Mouse (Mus musculus) midbrain, embryonic 11.5 days (tissue): ENCODE results near the gene Ptpn14. TPM values are rescaled to one million over a fixed set of nuclear protein-coding genes. Genes with fewer than 3 reads are reported as not detected.

ENCODE experiments used
- ATAC-seq: fragments of 200-750 bp; cut with Nextera tagmentation; 2 replicates; pipeline ENCODE4 v1.8.0; 2017; ENCODE audit warnings: moderate TSS enrichment, moderate library complexity; ENCODE audit not compliant: low FRiP score
- DNase-seq: peaks from one replicate; pipeline ENCODE4 v3.0.0; 2015; ENCODE audit warnings: low spot score; ENCODE audit errors: missing footprints
- H3K27ac ChIP-seq: fragments of 300-500 bp; sonication (generic); 2 replicates; pipeline ENCODE4 v1.5.1; 2014; ENCODE audit warnings: low read depth, low read length
- H3K27me3 ChIP-seq: fragments of 300-500 bp; sonication (generic); 2 replicates; pipeline ENCODE4 v1.6.1; 2014; ENCODE audit warnings: mild to moderate bottlenecking, low read length, moderate library complexity, mixed read lengths; ENCODE audit not compliant: control insufficient read depth, insufficient read depth
- H3K36me3 ChIP-seq: fragments of 300-500 bp; sonication (generic); 2 replicates; pipeline ENCODE4 v1.6.1; 2014; ENCODE audit warnings: mild to moderate bottlenecking, low read length, moderate library complexity, mixed read lengths; ENCODE audit not compliant: control insufficient read depth, insufficient read depth
- H3K4me1 ChIP-seq: fragments of 300-500 bp; sonication (generic); 2 replicates; pipeline ENCODE4 v1.6.1; 2014; ENCODE audit warnings: low read length; ENCODE audit not compliant: control insufficient read depth, insufficient read depth
- H3K4me2 ChIP-seq: fragments of 300-500 bp; sonication (generic); 2 replicates; pipeline ENCODE4 v1.6.1; 2014; ENCODE audit warnings: mild to moderate bottlenecking, moderate library complexity
- H3K4me3 ChIP-seq: fragments of 300-500 bp; sonication (generic); 2 replicates; pipeline ENCODE4 v1.5.1; 2014; ENCODE audit warnings: low read depth, low read length
- H3K9ac ChIP-seq: fragments of 300-500 bp; sonication (generic); 2 replicates; pipeline ENCODE4 v1.6.1; 2014; ENCODE audit warnings: low read length
- H3K9me3 ChIP-seq: fragments of 300-500 bp; sonication (generic); 2 replicates; pipeline ENCODE4 v1.6.1; 2016; ENCODE audit warnings: low read length; ENCODE audit not compliant: control insufficient read depth
- WGBS: fragments of 180-500 bp; shearing (Covaris S2); extraction: QIAGEN DNeasy Blood & Tissue Kit; methylation state at CpG from one replicate; pipeline ENCODE4 v1.1.7; 2014; 5-methylcytosine and 5-hydroxymethylcytosine counted together
- polyA plus RNA-seq: library from polyadenylated mRNA; unstranded; fragments of >200 nt; fragmentation: Nextera tagmentation; extraction: Ambion mirVana; gene quantifications from 2 replicates; pipeline ENCODE4 v1.2.1, GENCODE M21; 2014

The Ptpn14 gene
- polyA plus RNA-seq, 1 experiment from 2014 or later = 4.3 TPM

- peak overlapping the region; percentile 78 for H3K9ac ChIP-seq
- DNase-seq = no peak
- H3K36me3 ChIP-seq = no peaks in the 10 kb centered on the region
- 51% methylated on average over 28 of the region's 28 CpGs for WGBS
- peaks cover 28% of the 10 kb centered on the region for H3K4me1 ChIP-seq
- peak overlapping the region; percentile 69 for H3K4me3 ChIP-seq
- H3K4me2 ChIP-seq = peak overlapping the region; percentile 89
- H3K27me3 ChIP-seq = no peaks in the 10 kb centered on the region; the same call in 1 of the 2 replicates
- H3K27ac ChIP-seq = no peak overlapping the region
- peak; percentile 36; the same call in 1 of the 2 replicates for ATAC-seq
- H3K9me3 ChIP-seq = no peaks in the 10 kb centered on the region
These were observed 192.9 kb downstream of the Ptpn14 start for GRCm38 (mm10) chr1:189920701-189921567.

GRCm38 (mm10) chr1:189921568-189921817, 193.4 kb downstream of the Ptpn14 start:
- no peak for ATAC-seq

GRCm38 (mm10) chr1:189921818-189922592, 193.9 kb downstream of the Ptpn14 start, which contains the start of gene Smyd2:
Gene Smyd2 (minus strand): TSS chr1:189922363.
- Histone ChIP-seq H3K4me1 (peaks cover 17% of the 10 kb centered on the region), H3K27ac (no peak within 1 kb of the TSS), H3K4me2 (peak within 1 kb of the TSS; percentile 89), H3K27me3 (no peaks in the 10 kb centered on the region; the same call in 1 of the 2 replicates), H3K9me3 (no peaks in the 10 kb centered on the region), H3K9ac (peak within 1 kb of the TSS; percentile 78), H3K36me3 (no peaks in the 10 kb centered on the region), H3K4me3 (peak within 1 kb of the TSS; percentile 69)
- WGBS = under 1% methylated on average over 58 of the region's 90 CpGs
- peak; percentile 96 for DNase-seq
- ATAC-seq = peak; percentile 89

More at GRCm38 (mm10) chr1:189921568-189921817, 193.4 kb downstream of the Ptpn14 start:
- Histone ChIP-seq H3K27ac (no peak overlapping the region), H3K9ac (peak overlapping the region; percentile 78), H3K27me3 (no peaks in the 10 kb centered on the region; the same call in 1 of the 2 replicates), H3K4me1 (peaks cover 23% of the 10 kb centered on the region), H3K4me3 (peak overlapping the region; percentile 69), H3K36me3 (no peaks in the 10 kb centered on the region), H3K4me2 (peak overlapping the region; percentile 89), H3K9me3 (no peaks in the 10 kb centered on the region)
- DNase-seq = peak; percentile 89
- 11% methylated on average over 4 of the region's 4 CpGs for WGBS

- DNase-seq (no peak), ATAC-seq (no peak)
- Histone ChIP-seq H3K4me1 (peaks cover 13% of the 10 kb centered on the region), H3K36me3 (no peaks in the 10 kb centered on the region), H3K4me3 (peak overlapping the region; percentile 69), H3K9ac (peak overlapping the region; percentile 78), H3K4me2 (peak overlapping the region; percentile 89), H3K27ac (no peak overlapping the region), H3K27me3 (no peaks in the 10 kb centered on the region; the same call in 1 of the 2 replicates), H3K9me3 (no peaks in the 10 kb centered on the region)
- 24% methylated on average over 9 of the region's 9 CpGs for WGBS
These were observed 194.7 kb downstream of the Ptpn14 start for GRCm38 (mm10) chr1:189922721-189923120.

- Histone ChIP-seq H3K27me3 (no peaks in the 10 kb centered on the region; the same call in 1 of the 2 replicates), H3K9ac (no peak overlapping the region), H3K9me3 (no peaks in the 10 kb centered on the region), H3K36me3 (no peaks in the 10 kb centered on the region), H3K27ac (no peak overlapping the region), H3K4me3 (no peak overlapping the region), H3K4me2 (no peak overlapping the region; the same call in 1 of the 2 replicates), H3K4me1 (peaks cover 13% of the 10 kb centered on the region)
- DNase-seq (no peak), ATAC-seq (no peak)
- 70% methylated on average over 4 of the region's 4 CpGs for WGBS
These were observed 195.1 kb downstream of the Ptpn14 start for GRCm38 (mm10) chr1:189923157-189923556.

- no peaks in the 10 kb centered on the region for H3K36me3 ChIP-seq
- no peak overlapping the region for H3K4me3 ChIP-seq
- H3K27me3 ChIP-seq = no peaks in the 10 kb centered on the region; the same call in 1 of the 2 replicates
- H3K9me3 ChIP-seq = no peaks in the 10 kb centered on the region
- peaks cover 13% of the 10 kb centered on the region for H3K4me1 ChIP-seq
- no peak overlapping the region for H3K27ac ChIP-seq
- peak overlapping the region; percentile 4; the same call in 1 of the 2 replicates for H3K9ac ChIP-seq
- ATAC-seq = no peak
- 73% methylated on average over 22 of the region's 22 CpGs for WGBS
- no peak overlapping the region for H3K4me2 ChIP-seq
- DNase-seq = peak; percentile 79
These were observed 196.0 kb downstream of the Ptpn14 start for GRCm38 (mm10) chr1:189923871-189924568.

- ATAC-seq (no peak), DNase-seq (peak; percentile 68)
- Histone ChIP-seq H3K9ac (no peak overlapping the region), H3K9me3 (no peaks in the 10 kb centered on the region), H3K4me2 (no peak overlapping the region), H3K4me3 (no peak overlapping the region), H3K36me3 (no peaks in the 10 kb centered on the region), H3K27ac (no peak overlapping the region), H3K27me3 (no peaks in the 10 kb centered on the region; the same call in 1 of the 2 replicates), H3K4me1 (peaks cover 10% of the 10 kb centered on the region)
- 63% methylated on average over 8 of the region's 8 CpGs for WGBS
These were observed 198.2 kb downstream of the Ptpn14 start for GRCm38 (mm10) chr1:189926279-189926678.
